ENCODE assay signal across 15 mouse cellular contexts in the genomic region with DNA sequence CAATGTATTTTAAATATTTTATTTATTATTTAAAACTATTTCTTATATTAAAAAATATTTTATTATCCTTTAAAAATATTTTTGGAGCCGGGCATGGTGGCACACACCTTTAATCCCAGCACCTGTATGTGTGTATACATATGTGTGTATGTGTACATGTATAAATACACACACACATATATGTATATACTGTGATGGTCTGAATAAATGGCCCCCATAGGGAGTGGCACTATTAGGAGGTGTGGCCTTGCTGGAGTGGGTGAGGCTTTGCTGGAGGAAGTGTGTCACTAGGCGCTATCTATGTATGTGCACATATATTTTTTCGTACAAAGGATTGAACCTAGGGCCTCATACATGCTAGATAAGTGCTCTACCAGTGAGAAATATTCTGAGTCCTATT.
"Had no signal": no experiment of that assay in that cellular context is flagged by ENCODE, and none has a peak within 500 bp of the region (broad histone marks: within the 10 kb centered on the region; RNA-seq: fewer than 3 reads in every experiment).

No protein-coding gene starts in this region.

- H3K27me3 ChIP-seq: intestine, embryonic 15.5 days; kidney, embryonic 15.5 days; limb, embryonic 13.5 days; midbrain, embryonic 12.5 days; midbrain, embryonic 15.5 days had no signal

- H3K4me1 ChIP-seq: intestine, embryonic 15.5 days; kidney, embryonic 15.5 days; limb, embryonic 13.5 days; midbrain, embryonic 12.5 days; midbrain, embryonic 15.5 days had no signal

- H3K9me3 ChIP-seq: intestine, embryonic 15.5 days; kidney, embryonic 15.5 days; limb, embryonic 13.5 days; midbrain, embryonic 12.5 days; midbrain, embryonic 15.5 days had no signal

- H3K9ac ChIP-seq: intestine, embryonic 15.5 days; kidney, embryonic 15.5 days; limb, embryonic 13.5 days; lung, embryonic 14.5 days; midbrain, embryonic 12.5 days; midbrain, embryonic 15.5 days had no signal

- H3K27ac ChIP-seq: intestine, embryonic 15.5 days; kidney, embryonic 15.5 days; left cerebral cortex, adult 2 months; limb, embryonic 13.5 days; macrophage; midbrain, embryonic 12.5 days; midbrain, embryonic 15.5 days had no signal

- H3K4me2 ChIP-seq: intestine, embryonic 15.5 days; kidney, embryonic 15.5 days; limb, embryonic 13.5 days; lung, embryonic 14.5 days; midbrain, embryonic 12.5 days; midbrain, embryonic 15.5 days had no signal

- H3K36me3 ChIP-seq: intestine, embryonic 15.5 days; kidney, embryonic 15.5 days; limb, embryonic 13.5 days; midbrain, embryonic 12.5 days; midbrain, embryonic 15.5 days had no signal

- H3K4me3 ChIP-seq: intestine, embryonic 15.5 days; kidney, embryonic 15.5 days; left cerebral cortex, adult 2 months; limb, embryonic 13.5 days; midbrain, embryonic 12.5 days; midbrain, embryonic 15.5 days had no signal

- DNase-seq: kidney, adult 11 months; kidney, adult 8-10 months; kidney, postnatal 10 days; kidney, postnatal 36 days; layer of hippocampus, postnatal 36 days; lung, embryonic 14.5 days; thymus, postnatal 25 days had no signal

- ATAC-seq: intestine, embryonic 15.5 days; lung, postnatal 0 days had no signal
